Mouse (Mus musculus) liver, adult 2 months (tissue): ENCODE data around the gene Emc3.
A peak's percentile ranks its signal among the peaks of the same experiment; 100 is the strongest.

Experiments
- CTCF ChIP-seq: fragments of 200-500 bp; IDR thresholded peaks from 2 replicates; pipeline ENCODE4 v1.5.1; 2011; ENCODE audit warnings: low read depth, low read length, control low read depth
- POLR2A ChIP-seq: fragments of 200-500 bp; IDR thresholded peaks from 2 replicates; pipeline ENCODE4 v1.6.1; 2011; ENCODE audit warnings: low read length, control low read depth; ENCODE audit not compliant: insufficient read depth; ENCODE audit errors: extremely low read depth

- TF ChIP-seq CTCF (peak; percentile 89), POLR2A (peak; percentile 30; the same call in 1 of the 2 replicates)
Measured at GRCm38 (mm10) chr6:113494258-113494788, 37.1 kb downstream of the Emc3 start.
